Mouse (Mus musculus) CH12.LX (cell line): ENCODE data around the gene Pgd. TPM values are rescaled to one million over a fixed set of nuclear protein-coding genes. Genes with fewer than 3 reads are reported as not detected.

Source experiments
- DNase-seq: peaks from one replicate; pipeline ENCODE4 v3.0.0-alpha.2; 2013; ENCODE audit errors: extremely low read depth
- H3K27ac ChIP-seq: 2 replicates; pipeline ENCODE4 v1.5.1; 2012; ENCODE audit warnings: low read depth, mild to moderate bottlenecking, control low read depth, moderate library complexity; ENCODE audit not compliant: insufficient read depth
- H3K27me3 ChIP-seq: replicated peaks from 2 replicates; pipeline ENCODE3; 2012; ENCODE audit warnings: inconsistent platforms
- H3K36me3 ChIP-seq, 2 experiments: replicated peaks in 1 of 2; 2 replicates each; pipeline versions ENCODE3 to v1.6.1; 2012; ENCODE audit warnings: inconsistent platforms in 1 of 2, low read length in 1 of 2, mild to moderate bottlenecking in 1 of 2, mixed read lengths in 1 of 2, moderate library complexity in 1 of 2; ENCODE audit not compliant: control insufficient read depth in 1 of 2, insufficient read depth in 1 of 2
- H3K4me1 ChIP-seq, 2 experiments: 2 replicates each; pipeline ENCODE4 v1.6.1; 2012; ENCODE audit warnings: inconsistent platforms in 1 of 2, moderate library complexity in 1 of 2; ENCODE audit not compliant: insufficient read depth in 2 of 2, control insufficient read depth in 1 of 2
- H3K4me2 ChIP-seq: 2 replicates; pipeline ENCODE4 v1.6.1; 2012; ENCODE audit warnings: low read depth, mild to moderate bottlenecking, control low read depth; ENCODE audit not compliant: poor library complexity, insufficient read depth, severe bottlenecking
- H3K4me3 ChIP-seq, 3 experiments: fragments of 150-350 bp in 1 of 3; sonication (generic) in 1 of 3; replicated peaks in 1 of 3; 2 replicates each; pipeline versions ENCODE3 to v1.5.1; 2011 to 2012; ENCODE audit warnings: low read depth in 2 of 3, low read length in 2 of 3, mild to moderate bottlenecking in 2 of 3, moderate library complexity in 2 of 3, control low read depth in 1 of 3, improper control_type of control experiment in 1 of 3, inconsistent platforms in 1 of 3, mixed read lengths in 1 of 3; ENCODE audit not compliant: poor library complexity in 1 of 3
- H3K79me2 ChIP-seq: replicated peaks from 2 replicates; pipeline ENCODE4 v1.6.1; 2012; ENCODE audit warnings: mild to moderate bottlenecking, moderate library complexity; ENCODE audit not compliant: control insufficient read depth, poor library complexity, insufficient read depth, severe bottlenecking; ENCODE audit errors: extremely low read depth
- H3K9ac ChIP-seq: 2 replicates; pipeline ENCODE4 v1.6.1; 2012; ENCODE audit warnings: low read depth, mild to moderate bottlenecking, control low read depth, moderate library complexity; ENCODE audit not compliant: insufficient read depth
- H3K9me3 ChIP-seq: replicated peaks from 2 replicates; pipeline ENCODE3; 2012; ENCODE audit warnings: low read length, inconsistent platforms, mixed read lengths
- BHLHE40 ChIP-seq: IDR thresholded peaks from 2 replicates; pipeline ENCODE4 v1.6.1; 2011; ENCODE audit warnings: mild to moderate bottlenecking, low read depth, low read length, improper control_type of control experiment
- CHD2 ChIP-seq: IDR thresholded peaks from 2 replicates; pipeline ENCODE4 v1.6.1; 2011; ENCODE audit warnings: low read length, improper control_type of control experiment
- E2F4 ChIP-seq: IDR thresholded peaks from 2 replicates; pipeline ENCODE4 v1.6.1; 2011; ENCODE audit warnings: low read depth, low read length, improper control_type of control experiment; ENCODE audit not compliant: insufficient replicate concordance
- EP300 ChIP-seq: IDR thresholded peaks from 2 replicates; pipeline ENCODE4 v1.6.1; 2011; ENCODE audit warnings: low read length, improper control_type of control experiment
- IRF4 ChIP-seq: IDR thresholded peaks from 2 replicates; pipeline ENCODE4 v1.6.1; 2014; ENCODE audit warnings: low read depth, mild to moderate bottlenecking, inconsistent platforms, low read length, improper control_type of control experiment
- JUN ChIP-seq: IDR thresholded peaks from 2 replicates; pipeline ENCODE4 v1.6.1; 2011; ENCODE audit warnings: low read depth, mild to moderate bottlenecking, low read length, improper control_type of control experiment, moderate library complexity; ENCODE audit not compliant: insufficient read depth
- KAT2A ChIP-seq: IDR thresholded peaks from 2 replicates; pipeline ENCODE4 v1.6.1; 2012; ENCODE audit warnings: low read length, improper control_type of control experiment, inconsistent platforms; ENCODE audit not compliant: insufficient replicate concordance
- MXI1 ChIP-seq: IDR thresholded peaks from 2 replicates; pipeline ENCODE4 v1.6.1; 2011; ENCODE audit warnings: mild to moderate bottlenecking, low read depth, low read length, improper control_type of control experiment
- NRF1 ChIP-seq: IDR thresholded peaks from 2 replicates; pipeline ENCODE4 v1.6.1; 2014; ENCODE audit warnings: low read depth, mild to moderate bottlenecking, inconsistent platforms, low read length, improper control_type of control experiment, moderate library complexity
- POLR2A ChIP-seq: IDR thresholded peaks from 2 replicates; pipeline ENCODE4 v1.6.1; 2011; ENCODE audit warnings: low read depth, mild to moderate bottlenecking, improper control_type of control experiment, low read length
- RCOR1 ChIP-seq: conservative IDR thresholded peaks from 2 replicates; pipeline ENCODE4 v1.6.1; 2012; ENCODE audit warnings: low read depth, mild to moderate bottlenecking, inconsistent platforms, low read length, improper control_type of control experiment
- SMC3 ChIP-seq: IDR thresholded peaks from 2 replicates; pipeline ENCODE4 v1.6.1; 2011; ENCODE audit warnings: low read depth, low read length, improper control_type of control experiment
- TBP ChIP-seq: conservative IDR thresholded peaks from 2 replicates; pipeline ENCODE4 v1.6.1; 2011; ENCODE audit warnings: low read depth, low read length, improper control_type of control experiment
- TCF12 ChIP-seq: IDR thresholded peaks from 2 replicates; pipeline ENCODE4 v1.6.1; 2014; ENCODE audit warnings: low read depth, mild to moderate bottlenecking, inconsistent platforms, low read length, improper control_type of control experiment
- ZKSCAN1 ChIP-seq: IDR thresholded peaks from 2 replicates; pipeline ENCODE4 v1.6.1; 2012; ENCODE audit warnings: low read depth, inconsistent platforms, low read length, improper control_type of control experiment, borderline replicate concordance
- ZMIZ1 ChIP-seq: IDR thresholded peaks from 2 replicates; pipeline ENCODE4 v1.6.1; 2012; ENCODE audit warnings: low read depth, mild to moderate bottlenecking, inconsistent platforms, low read length, improper control_type of control experiment
- ZNF384 ChIP-seq: IDR thresholded peaks from 2 replicates; pipeline ENCODE4 v1.6.1; 2012; ENCODE audit warnings: low read depth, low read length, improper control_type of control experiment, inconsistent platforms
- dilution Hi-C: fragments of 300-500 bp; cut with MboI; formaldehyde crosslinking; loops from 2 replicates; pipeline ENCODE4 v1.14.3; 2020; ENCODE audit warnings: low sequenced_read_pairs; ENCODE audit not compliant: extremely low pct_unique_long_range_greater_than_20kb, extremely low pct_ligation_motif_present
- in situ Hi-C: fragments of 300-500 bp; cut with MboI; formaldehyde crosslinking; loops from 3 replicates; pipeline ENCODE4 v1.14.3; 2019; ENCODE audit warnings: low sequenced_read_pairs, low pct_ligation_motif_present, low pct_unique_long_range_greater_than_20kb, mixed read lengths
- polyA plus RNA-seq: library from polyadenylated mRNA; unstranded; fragments of >175 nt; gene quantifications from 2 replicates; pipeline ENCODE4 v1.2.1, GENCODE M21; 2012; ENCODE audit warnings: low read depth; ENCODE audit not compliant: insufficient read length
- total RNA-seq, 2 experiments: library from RNA; depleted of rRNA; stranded (reverse); fragments of 300-350 nt in 1 of 2; fragments of >200 nt in 1 of 2; gene quantifications; 2 replicates each; pipeline ENCODE4 v1.2.3; 2012 to 2014

Gene Pgd
- total and polyA plus RNA-seq, 3 experiments, result 50.1 to 251 (median 51.6) TPM

GRCm38 (mm10) chr4:149176645-149177044, 10.1 kb upstream of the Pgd start:
- no peak overlapping the region for H3K27ac ChIP-seq
- TF ChIP-seq TCF12, result no peak
- TF ChIP-seq MXI1, result no peak
- TF ChIP-seq ZKSCAN1, result no peak
- TF ChIP-seq, all 38 proteins: peak for 0
- Histone ChIP-seq H3K36me3 (peaks cover 30 to 32% of the 10 kb centered on the region in 2 experiments), H3K27me3 (no peaks in the 10 kb centered on the region), H3K9ac (no peak overlapping the region), H3K9me3 (no peaks in the 10 kb centered on the region), H3K79me2 (no peaks in the 10 kb centered on the region), H3K4me3 (no peak overlapping the region), H3K4me2 (no peak overlapping the region), H3K4me1 (peaks cover 0 to 5% of the 10 kb centered on the region in 2 experiments; a peak in 2 of 4 replicates)
- in situ Hi-C loops, result no loop called here
- dilution Hi-C loops, result no loop called here
- no peak for DNase-seq

GRCm38 (mm10) chr4:149173661-149174060, 7.1 kb upstream of the Pgd start:
- Histone ChIP-seq H3K4me2 (no peak overlapping the region), H3K79me2 (no peaks in the 10 kb centered on the region), H3K4me3 (no peak overlapping the region), H3K27me3 (no peaks in the 10 kb centered on the region), H3K4me1 (peaks cover 0 to 24% of the 10 kb centered on the region in 2 experiments; a peak in 2 of 4 replicates), H3K36me3 (peaks cover 7 to 9% of the 10 kb centered on the region in 2 experiments), H3K9ac (no peak overlapping the region), H3K9me3 (no peaks in the 10 kb centered on the region), H3K27ac (no peak overlapping the region)
- TF ChIP-seq EP300 (no peak), TCF12 (no peak), JUN (no peak), CHD2 (no peak), KAT2A (no peak), IRF4 (no peak), POLR2A (no peak), ZMIZ1 (no peak), BHLHE40 (no peak), MXI1 (no peak), E2F4 (no peak)
- in situ Hi-C loops (loop anchor here (25.0 kb wide), 1 partner anchor 539 kb away; the partner anchor contains the start of gene Pik3cd), dilution Hi-C loops (no loop called here)
- DNase-seq, result no peak

GRCm38 (mm10) chr4:149172666-149173065, 6.1 kb upstream of the Pgd start:
- dilution Hi-C loops (no loop called here), in situ Hi-C loops (loop anchor here (25.0 kb wide), 1 partner anchor 540 kb away; the partner anchor contains the start of gene Pik3cd)
- TF ChIP-seq ZNF384 (no peak), NRF1 (no peak), SMC3 (no peak), TBP (no peak), KAT2A (no peak), BHLHE40 (no peak), RCOR1 (no peak)
- TF ChIP-seq, all 38 proteins: peak for 0

More at GRCm38 (mm10) chr4:149172666-149173065, 6.1 kb upstream of the Pgd start:
- DNase-seq, result no peak
- Histone ChIP-seq H3K4me1 (peaks cover 0 to 27% of the 10 kb centered on the region in 2 experiments; a peak in 2 of 4 replicates), H3K4me2 (no peak overlapping the region), H3K9ac (no peak overlapping the region), H3K27me3 (no peaks in the 10 kb centered on the region), H3K79me2 (no peaks in the 10 kb centered on the region), H3K4me3 (no peak overlapping the region), H3K36me3 (peaks cover 7% of the 10 kb centered on the region in 2 experiments), H3K9me3 (no peaks in the 10 kb centered on the region), H3K27ac (no peak overlapping the region)
